Comparison of ENCODE assay signal across 14 mouse cellular contexts in genomic region chr9:65903419-65903818, GRCm38 (mm10). TPM values are rescaled to one million over a fixed set of nuclear protein-coding genes. Genes with fewer than 3 reads are reported as not detected.
DNase-seq lines count a peak whose midpoint lies in the region; ATAC-seq and TF ChIP-seq lines count a peak whose summit lies in the region.
"Had no signal": no experiment of that assay in that cellular context is flagged by ENCODE, and none has a peak within 500 bp of the region (broad histone marks: within the 10 kb centered on the region; RNA-seq: fewer than 3 reads in every experiment).

No protein-coding gene starts in this region.

- no peak overlapping the region for H3K4me2 ChIP-seq in kidney, postnatal 0 days (ENCODE audit: low read length)
- H3K4me2 ChIP-seq in kidney, embryonic 15.5 days: no peak overlapping the region
- no peak overlapping the region for H3K4me2 ChIP-seq in kidney, embryonic 16.5 days (replicated peaks; ENCODE audit: low read depth, low read length)

- TF ChIP-seq EP300 in ES-Bruce4 (IDR thresholded peaks at IDR 0.05; ENCODE audit: insufficient read depth, low read depth, low read length): no peak

- intact Hi-C loops in left cerebral cortex, postnatal 10 days (cut with DNase I): no loop called here

- DNase-seq in kidney, postnatal 0 days (ENCODE audit: low spot score): no peak
- peak; percentile 61 for DNase-seq in 416B (ENCODE audit: low read depth)
- no peak for DNase-seq in left cerebral cortex, postnatal 10 days (ENCODE audit: extremely low spot score in 1 of 2, low spot score in 2 of 2)
- DNase-seq: adrenal gland, postnatal 25 days; cerebellum, adult 18-20 months; heart, adult 11 months; heart, postnatal 4 days; kidney, postnatal 10 days had no signal

- H3K36me3 ChIP-seq in kidney, postnatal 0 days (ENCODE audit: insufficient read depth, low read length): peaks cover 4% of the 10 kb centered on the region
- peaks cover 64% of the 10 kb centered on the region for H3K36me3 ChIP-seq in kidney, embryonic 15.5 days
- peaks cover 4% of the 10 kb centered on the region for H3K36me3 ChIP-seq in ES-Bruce4 (ENCODE audit: control insufficient read depth, insufficient read depth, low read length, poor library complexity, severe bottlenecking)
- peaks cover 22% of the 10 kb centered on the region for H3K36me3 ChIP-seq in kidney, embryonic 16.5 days (ENCODE audit: insufficient read depth, low read length)

- H3K4me3 ChIP-seq in kidney, postnatal 0 days (replicated peaks; ENCODE audit: low read depth, low read length): no peak overlapping the region
- H3K4me3 ChIP-seq in kidney, embryonic 15.5 days (replicated peaks): no peak overlapping the region
- H3K4me3 ChIP-seq in ES-Bruce4 (ENCODE audit: low read depth, low read length): no peak overlapping the region
- no peak overlapping the region for H3K4me3 ChIP-seq in kidney, embryonic 16.5 days (ENCODE audit: low read length)

- TF ChIP-seq POLR2A in ES-Bruce4 (IDR thresholded peaks at IDR 0.05; ENCODE audit: insufficient read depth, low read length): no peak

- H3K27ac ChIP-seq in kidney, postnatal 0 days: no peak overlapping the region
- no peak overlapping the region for H3K27ac ChIP-seq in kidney, embryonic 15.5 days
- H3K27ac ChIP-seq in ES-Bruce4 (ENCODE audit: insufficient read depth, low read length): no peak overlapping the region
- no peak overlapping the region for H3K27ac ChIP-seq in kidney, embryonic 16.5 days (ENCODE audit: low read length)

- TF ChIP-seq CTCF in kidney, postnatal 0 days (IDR thresholded peaks at IDR 0.05; ENCODE audit: low read depth): peak; percentile 26; the same call in 1 of the 2 replicates
- TF ChIP-seq CTCF in ES-Bruce4 (IDR thresholded peaks at IDR 0.05; ENCODE audit: low read depth, low read length): peak; percentile 7

- H3K9me3 ChIP-seq in kidney, postnatal 0 days (replicated peaks; ENCODE audit: low read length): no peaks in the 10 kb centered on the region
- H3K9me3 ChIP-seq in kidney, embryonic 15.5 days (replicated peaks): no peaks in the 10 kb centered on the region
- H3K9me3 ChIP-seq in ES-Bruce4 (replicated peaks; ENCODE audit: control insufficient read depth, insufficient read depth, low read length, poor library complexity, severe bottlenecking): no peaks in the 10 kb centered on the region
- no peaks in the 10 kb centered on the region for H3K9me3 ChIP-seq in kidney, embryonic 16.5 days (ENCODE audit: low read length)

- H3K9ac ChIP-seq in kidney, postnatal 0 days (ENCODE audit: low read depth, low read length): no peak overlapping the region
- H3K9ac ChIP-seq in kidney, embryonic 15.5 days: no peak overlapping the region
- no peak overlapping the region for H3K9ac ChIP-seq in ES-Bruce4 (ENCODE audit: low read depth, poor library complexity, severe bottlenecking)
- H3K9ac ChIP-seq in kidney, embryonic 16.5 days (replicated peaks; ENCODE audit: low read length): no peak overlapping the region

- H3K27me3 ChIP-seq in kidney, postnatal 0 days (ENCODE audit: insufficient read depth, low read length): no peaks in the 10 kb centered on the region
- no peaks in the 10 kb centered on the region for H3K27me3 ChIP-seq in kidney, embryonic 15.5 days
- no peaks in the 10 kb centered on the region for H3K27me3 ChIP-seq in ES-Bruce4 (ENCODE audit: control insufficient read depth, insufficient read depth, low read length, poor library complexity, severe bottlenecking)
- H3K27me3 ChIP-seq in kidney, embryonic 16.5 days (ENCODE audit: insufficient read depth, low read length): no peaks in the 10 kb centered on the region

- no peaks in the 10 kb centered on the region for H3K4me1 ChIP-seq in kidney, postnatal 0 days (replicated peaks; ENCODE audit: insufficient read depth, low read length)
- peaks cover 6% of the 10 kb centered on the region; the same call in 1 of the 2 replicates for H3K4me1 ChIP-seq in kidney, embryonic 15.5 days
- H3K4me1 ChIP-seq in ES-Bruce4 (ENCODE audit: control insufficient read depth, insufficient read depth, low read length): no peaks in the 10 kb centered on the region
- H3K4me1 ChIP-seq in kidney, embryonic 16.5 days (ENCODE audit: insufficient read depth, low read length): 0 out of 2 replicates have a peak, but pooled peaks cover 3% of the 10 kb centered on the region

- no peak for ATAC-seq in kidney, postnatal 0 days (replicated peaks; ENCODE audit: low FRiP score, low read depth)
- no peak for ATAC-seq in kidney, embryonic 15.5 days (replicated peaks; ENCODE audit: low FRiP score)
- peak; percentile 72 for ATAC-seq in erythroid progenitor cell, adult 5-6 weeks (replicated peaks; ENCODE audit: low FRiP score, poor library complexity, severe bottlenecking)
- no peak for ATAC-seq in kidney, embryonic 16.5 days (ENCODE audit: low FRiP score, low TSS enrichment)
- ATAC-seq: forebrain, embryonic 16.5 days; midbrain, embryonic 16.5 days had no signal

RNA-seq across cellular contexts. Expression of gene Trip4, which starts 5.2 kb away (rescaled TPM):
- polyA plus RNA-seq in kidney, postnatal 0 days (2015; fragmentation: Nextera tagmentation; extraction: Ambion mirVana): 20.4 and 24.7 TPM in 2 replicates
- polyA plus RNA-seq in kidney, embryonic 15.5 days (2015; fragmentation: Nextera tagmentation; extraction: Ambion mirVana): 33.3 and 33.8 TPM in 2 replicates
- polyA plus RNA-seq in ES-Bruce4 (2011; ENCODE audit: insufficient read depth, insufficient read length, low read depth, missing spikeins): 31.0 and 37.4 TPM in 2 replicates
- 9.2 and 10.8 TPM in 2 replicates for total RNA-seq in erythroid progenitor cell, adult 5-6 weeks (2015; ENCODE audit: low replicate concordance)
- 10.1 and 13.3 TPM in 2 replicates for total RNA-seq in erythroid progenitor cell, adult 5-6 weeks (2017; ENCODE audit: low replicate concordance)
- 10 to 100 TPM; 34.8 to 37.6 TPM for total RNA-seq in left cerebral cortex, postnatal 10 days (2021)
- polyA plus RNA-seq in kidney, embryonic 16.5 days (2015; fragmentation: Nextera tagmentation; extraction: Ambion mirVana): 31.0 and 32.4 TPM in 2 replicates

RNA-seq across cellular contexts. Expression of gene Csnk1g1, which starts 5.3 kb away (rescaled TPM):
- polyA plus RNA-seq in kidney, postnatal 0 days (2015; fragmentation: Nextera tagmentation; extraction: Ambion mirVana): 8.4 and 9.7 TPM in 2 replicates
- 16.5 and 16.6 TPM in 2 replicates for polyA plus RNA-seq in kidney, embryonic 15.5 days (2015; fragmentation: Nextera tagmentation; extraction: Ambion mirVana)
- 56.1 and 69.5 TPM in 2 replicates for polyA plus RNA-seq in ES-Bruce4 (2011; ENCODE audit: insufficient read depth, insufficient read length, low read depth, missing spikeins)
- total RNA-seq in erythroid progenitor cell, adult 5-6 weeks (2015; ENCODE audit: low replicate concordance): 11.7 and 25.9 TPM in 2 replicates
- total RNA-seq in erythroid progenitor cell, adult 5-6 weeks (2017; ENCODE audit: low replicate concordance): 15.9 and 29.7 TPM in 2 replicates
- 10 to 100 TPM; 45.9 to 56.4 TPM for total RNA-seq in left cerebral cortex, postnatal 10 days (2021)
- 12.6 and 16.9 TPM in 2 replicates for polyA plus RNA-seq in kidney, embryonic 16.5 days (2015; fragmentation: Nextera tagmentation; extraction: Ambion mirVana)

RNA-seq across cellular contexts. Expression of gene Pclaf, which starts 13.4 kb away (rescaled TPM):
- 89.5 and 115 TPM in 2 replicates for polyA plus RNA-seq in kidney, postnatal 0 days (2015; fragmentation: Nextera tagmentation; extraction: Ambion mirVana)
- polyA plus RNA-seq in kidney, embryonic 15.5 days (2015; fragmentation: Nextera tagmentation; extraction: Ambion mirVana): 244 and 272 TPM in 2 replicates
- 73.7 and 76.4 TPM in 2 replicates for polyA plus RNA-seq in ES-Bruce4 (2011; ENCODE audit: insufficient read depth, insufficient read length, low read depth, missing spikeins)
- total RNA-seq in erythroid progenitor cell, adult 5-6 weeks (2015; ENCODE audit: low replicate concordance): 85.4 and 127 TPM in 2 replicates
- 132 and 204 TPM in 2 replicates for total RNA-seq in erythroid progenitor cell, adult 5-6 weeks (2017; ENCODE audit: low replicate concordance)
- 1 to 10 TPM; 1.4 to 3.6 TPM for total RNA-seq in left cerebral cortex, postnatal 10 days (2021)
- polyA plus RNA-seq in kidney, embryonic 16.5 days (2015; fragmentation: Nextera tagmentation; extraction: Ambion mirVana): 181 and 207 TPM in 2 replicates
